Mouse (Mus musculus): ENCODE measurements around the gene Prickle2. TPM values are rescaled to one million over a fixed set of nuclear protein-coding genes. Genes with fewer than 3 reads are reported as not detected.

Prickle2 gene
- polyA plus RNA-seq, 2 experiments = 0.15 to 0.20 TPM

GRCm38 (mm10) chr6:92394628-92395027 is 311.3 kb downstream of the Prickle2 start:
- Histone ChIP-seq H3K27me3 (ENCODE audit: control insufficient read depth, insufficient read depth, low read length) (no peaks in the 10 kb centered on the region), H3K9me3 (ENCODE audit: control insufficient read depth, low read length) (no peaks in the 10 kb centered on the region), H3K4me3 (ENCODE audit: insufficient read depth in 1 of 2, low read depth in 2 of 2, low read length in 2 of 2) (no peak overlapping the region), H3K9ac (replicated peaks) (no peak overlapping the region), H3K36me3 (replicated peaks; ENCODE audit: control insufficient read depth, insufficient read depth, low read depth) (no peaks in the 10 kb centered on the region), H3K4me1 (replicated peaks; ENCODE audit: control insufficient read depth in 2 of 2, insufficient read depth in 2 of 2, low read length in 1 of 2) (no peaks in the 10 kb centered on the region; a peak in 1 of 4 replicates), H3K4me2 (ENCODE audit: low read depth) (no peak overlapping the region), H3K27ac (no peak overlapping the region)
- DNase-seq (ENCODE audit: low read depth in 3 of 3, low spot score in 3 of 3) (no peak), ATAC-seq (ENCODE audit: insufficient read depth) (no peak)
- TF ChIP-seq CTCF (IDR thresholded peaks at IDR 0.05; ENCODE audit: low read depth) = no peak
- no peak for TF ChIP-seq EP300 (IDR thresholded peaks at IDR 0.05; ENCODE audit: low read depth)
- 54% methylated on average over 5 of the region's 5 CpGs for WGBS (ENCODE audit: insufficient replicate concordance)

GRCm38 (mm10) chr6:92390321-92390720 is 315.6 kb downstream of the Prickle2 start:
- no peaks in the 10 kb centered on the region for H3K9me3 ChIP-seq (ENCODE audit: control insufficient read depth, low read length)
- H3K4me2 ChIP-seq (ENCODE audit: low read depth) = no peak overlapping the region
- H3K4me3 ChIP-seq (ENCODE audit: insufficient read depth in 1 of 2, low read depth in 2 of 2, low read length in 2 of 2) = no peak overlapping the region
- H3K27ac ChIP-seq = no peak overlapping the region
- 56% methylated on average over 4 of the region's 4 CpGs for WGBS (ENCODE audit: insufficient replicate concordance)
- TF ChIP-seq EP300 (IDR thresholded peaks at IDR 0.05; ENCODE audit: low read depth) = no peak
- no peak for TF ChIP-seq CTCF (IDR thresholded peaks at IDR 0.05; ENCODE audit: low read depth)
- no peaks in the 10 kb centered on the region for H3K36me3 ChIP-seq (replicated peaks; ENCODE audit: control insufficient read depth, insufficient read depth, low read depth)
- ATAC-seq (ENCODE audit: insufficient read depth) = no peak
- no peaks in the 10 kb centered on the region for H3K27me3 ChIP-seq (ENCODE audit: control insufficient read depth, insufficient read depth, low read length)
- H3K9ac ChIP-seq (replicated peaks) = no peak overlapping the region
- no peak for DNase-seq (ENCODE audit: low read depth in 3 of 3, low spot score in 3 of 3)
- no peaks in the 10 kb centered on the region for H3K4me1 ChIP-seq (replicated peaks; ENCODE audit: control insufficient read depth in 2 of 2, insufficient read depth in 2 of 2, low read length in 1 of 2)

GRCm38 (mm10) chr6:92388681-92389080 is 317.3 kb downstream of the Prickle2 start:
- WGBS (ENCODE audit: insufficient replicate concordance) = 51% methylated on average over 5 of the region's 5 CpGs

GRCm38 (mm10) chr6:92383196-92383782 is 322.7 kb downstream of the Prickle2 start:
- Histone ChIP-seq H3K27me3 (ENCODE audit: control insufficient read depth, insufficient read depth, low read length) (no peaks in the 10 kb centered on the region), H3K4me2 (ENCODE audit: low read depth) (no peak overlapping the region), H3K4me3 (ENCODE audit: insufficient read depth in 1 of 2, low read depth in 2 of 2, low read length in 2 of 2) (no peak overlapping the region), H3K9me3 (ENCODE audit: control insufficient read depth, low read length) (no peaks in the 10 kb centered on the region), H3K9ac (replicated peaks) (no peak overlapping the region), H3K27ac (no peak overlapping the region), H3K36me3 (replicated peaks; ENCODE audit: control insufficient read depth, insufficient read depth, low read depth) (no peaks in the 10 kb centered on the region), H3K4me1 (replicated peaks; ENCODE audit: control insufficient read depth in 2 of 2, insufficient read depth in 2 of 2, low read length in 1 of 2) (no peaks in the 10 kb centered on the region)
- WGBS (ENCODE audit: insufficient replicate concordance) = 75% methylated on average over 14 of the region's 14 CpGs
- TF ChIP-seq EP300 (IDR thresholded peaks at IDR 0.05; ENCODE audit: low read depth) = no peak
- TF ChIP-seq CTCF (IDR thresholded peaks at IDR 0.05; ENCODE audit: low read depth) = no peak
- DNase-seq (ENCODE audit: low read depth in 3 of 3, low spot score in 3 of 3) (no peak), ATAC-seq (ENCODE audit: insufficient read depth) (no peak)

More at GRCm38 (mm10) chr6:92388681-92389080, 317.3 kb downstream of the Prickle2 start:
- Histone ChIP-seq H3K27me3 (ENCODE audit: control insufficient read depth, insufficient read depth, low read length) (no peaks in the 10 kb centered on the region), H3K36me3 (replicated peaks; ENCODE audit: control insufficient read depth, insufficient read depth, low read depth) (no peaks in the 10 kb centered on the region), H3K4me3 (ENCODE audit: insufficient read depth in 1 of 2, low read depth in 2 of 2, low read length in 2 of 2) (no peak overlapping the region), H3K27ac (no peak overlapping the region), H3K9me3 (ENCODE audit: control insufficient read depth, low read length) (no peaks in the 10 kb centered on the region), H3K4me2 (ENCODE audit: low read depth) (no peak overlapping the region), H3K9ac (replicated peaks) (no peak overlapping the region), H3K4me1 (replicated peaks; ENCODE audit: control insufficient read depth in 2 of 2, insufficient read depth in 2 of 2, low read length in 1 of 2) (no peaks in the 10 kb centered on the region)
- no peak for ATAC-seq (ENCODE audit: insufficient read depth)
- DNase-seq (ENCODE audit: low read depth in 3 of 3, low spot score in 3 of 3) = no peak
- TF ChIP-seq EP300 (IDR thresholded peaks at IDR 0.05; ENCODE audit: low read depth) (no peak), CTCF (IDR thresholded peaks at IDR 0.05; ENCODE audit: low read depth) (no peak)

- no peaks in the 10 kb centered on the region for H3K27me3 ChIP-seq (ENCODE audit: control insufficient read depth, insufficient read depth, low read length)
- no peak overlapping the region for H3K4me2 ChIP-seq (ENCODE audit: low read depth)
- no peaks in the 10 kb centered on the region for H3K9me3 ChIP-seq (ENCODE audit: control insufficient read depth, low read length)
- no peak for ATAC-seq (ENCODE audit: insufficient read depth)
- H3K4me1 ChIP-seq (replicated peaks; ENCODE audit: control insufficient read depth in 2 of 2, insufficient read depth in 2 of 2, low read length in 1 of 2) = no peaks in the 10 kb centered on the region
- H3K9ac ChIP-seq (replicated peaks) = no peak overlapping the region
- no peak for DNase-seq (ENCODE audit: low read depth in 3 of 3, low spot score in 3 of 3)
- H3K36me3 ChIP-seq (replicated peaks; ENCODE audit: control insufficient read depth, insufficient read depth, low read depth) = no peaks in the 10 kb centered on the region
- no peak overlapping the region for H3K4me3 ChIP-seq (ENCODE audit: insufficient read depth in 1 of 2, low read depth in 2 of 2, low read length in 2 of 2)
- H3K27ac ChIP-seq = no peak overlapping the region
- TF ChIP-seq EP300 (IDR thresholded peaks at IDR 0.05; ENCODE audit: low read depth) (no peak), CTCF (IDR thresholded peaks at IDR 0.05; ENCODE audit: low read depth) (no peak)
- 73% methylated on average over 10 of the region's 10 CpGs for WGBS (ENCODE audit: insufficient replicate concordance)
Measured at GRCm38 (mm10) chr6:92381085-92381484, 324.9 kb downstream of the Prickle2 start.
